Mouse (Mus musculus) olfactory bulb, adult 2 months (tissue): ENCODE data around the gene Grhl3.

ENCODE experiments used
- CTCF ChIP-seq: fragments of 200-500 bp; IDR thresholded peaks from 2 replicates; pipeline ENCODE4 v1.5.1; 2012; ENCODE audit warnings: low read depth, mild to moderate bottlenecking, low read length, moderate library complexity; ENCODE audit not compliant: insufficient read depth
- POLR2A ChIP-seq: fragments of 200-500 bp; IDR thresholded peaks from 2 replicates; pipeline ENCODE4 v1.6.1; 2012; ENCODE audit warnings: mild to moderate bottlenecking, low read depth, low read length, moderate library complexity; ENCODE audit not compliant: insufficient read depth

GRCm38 (mm10) chr4:135599497-135600182 is 26.2 kb upstream of the Grhl3 start:
- TF ChIP-seq POLR2A: no peak
- TF ChIP-seq CTCF: no peak
